Mouse (Mus musculus): Measurements from ENCODE around the gene Atn1. TPM values are rescaled to one million over a fixed set of nuclear protein-coding genes. Genes with fewer than 3 reads are reported as not detected.

The Atn1 gene
- polyA plus RNA-seq, 1 experiment from 2014 or later, result 24.4 TPM

DNA sequence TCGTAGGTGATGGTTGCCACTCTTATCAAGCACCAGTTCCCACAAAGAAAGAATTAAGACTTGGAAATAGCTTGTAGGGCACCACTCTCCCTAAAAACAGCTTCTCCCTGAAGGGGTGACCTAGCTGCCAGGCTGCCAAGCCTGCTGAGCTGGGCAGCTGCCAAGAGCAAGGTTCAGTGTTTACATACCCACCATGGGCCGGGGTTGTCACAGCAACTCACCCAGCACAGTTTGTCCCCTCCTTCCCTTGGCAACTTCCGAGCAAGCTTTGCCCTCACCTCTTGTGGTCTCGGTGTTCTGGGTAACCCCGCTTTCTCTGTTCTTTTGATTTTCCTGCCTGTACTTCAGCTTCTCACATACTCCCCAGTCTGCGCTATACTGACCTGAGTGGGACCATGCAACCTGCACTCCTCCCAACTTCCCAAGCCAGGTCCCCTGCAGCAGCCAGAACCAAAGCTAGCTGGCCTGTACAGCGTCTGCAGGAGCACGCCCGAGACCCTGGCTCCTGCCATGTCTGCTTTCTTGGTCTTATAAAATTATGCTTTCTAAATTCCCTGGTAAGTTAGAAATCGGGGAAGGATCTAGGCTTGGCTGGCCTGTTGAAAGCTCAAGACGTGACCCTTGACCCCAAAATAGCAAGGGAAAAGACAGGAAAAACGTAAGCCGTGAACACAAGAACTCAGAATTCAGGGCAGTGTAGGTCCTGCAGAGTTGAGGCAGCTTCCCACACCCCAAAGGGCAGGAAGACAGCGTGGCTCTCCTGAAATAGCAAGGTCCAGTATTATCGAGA lies 62.0 kb downstream of the Atn1 start:
- ATAC-seq (ENCODE audit: low FRiP score, low TSS enrichment) (no peak), DNase-seq (peak; percentile 62)
- Histone ChIP-seq H3K27ac (replicated peaks; ENCODE audit: low read depth, low read length) (no peak overlapping the region), H3K9ac (replicated peaks; ENCODE audit: low read length) (no peak overlapping the region), H3K4me3 (replicated peaks; ENCODE audit: low read depth, low read length) (no peak overlapping the region), H3K4me1 (ENCODE audit: control insufficient read depth, insufficient read depth, low read length) (no peaks in the 10 kb centered on the region), H3K36me3 (ENCODE audit: control insufficient read depth, insufficient read depth, low read length) (no peaks in the 10 kb centered on the region), H3K27me3 (ENCODE audit: control insufficient read depth, insufficient read depth, low read length) (no peaks in the 10 kb centered on the region), H3K9me3 (ENCODE audit: control insufficient read depth, low read length) (no peaks in the 10 kb centered on the region), H3K4me2 (ENCODE audit: low read length) (no peak overlapping the region)
- WGBS, result 80% methylated on average over 15 of the region's 15 CpGs

GRCm38 (mm10) chr6:124693243-124693981 lies 62.9 kb downstream of the Atn1 start:
- no peaks in the 10 kb centered on the region for H3K9me3 ChIP-seq (ENCODE audit: control insufficient read depth, low read length)
- WGBS, result 89% methylated on average over 15 of the region's 15 CpGs
- H3K4me3 ChIP-seq (replicated peaks; ENCODE audit: low read depth, low read length), result no peak overlapping the region
- ATAC-seq (ENCODE audit: low FRiP score, low TSS enrichment), result no peak
- no peaks in the 10 kb centered on the region for H3K27me3 ChIP-seq (ENCODE audit: control insufficient read depth, insufficient read depth, low read length)
- no peaks in the 10 kb centered on the region for H3K36me3 ChIP-seq (ENCODE audit: control insufficient read depth, insufficient read depth, low read length)
- no peak overlapping the region for H3K27ac ChIP-seq (replicated peaks; ENCODE audit: low read depth, low read length)
- no peaks in the 10 kb centered on the region for H3K4me1 ChIP-seq (ENCODE audit: control insufficient read depth, insufficient read depth, low read length)
- H3K9ac ChIP-seq (replicated peaks; ENCODE audit: low read length), result no peak overlapping the region
- no peak overlapping the region for H3K4me2 ChIP-seq (ENCODE audit: low read length)
- no peak for DNase-seq

MicroRNAs encoded within 50 kb of the gene (microRNA counts, 519-probe panel; counts per million panel counts)
- microRNA mmu-miR-141, result not detected
- microRNA mmu-miR-200c, result not detected

Small RNA genes within 50 kb of the gene (microRNA-seq; reads per million reads assigned to microRNA genes)
- gene Mir141 (2.1 reads per million, percentile 12 among the genes with 10 or more reads in this experiment), gene Mir200c (14.8 reads per million, percentile 37 among the genes with 10 or more reads in this experiment)

Other genes starting within 250 kb of the Atn1 start
- 0.12 TPM in 1 of 2 replicates, not detected in the other for gene C1ra, start 244.1 kb downstream of the Atn1 start, polyA plus RNA-seq (2014; fragmentation: Nextera tagmentation; extraction: Ambion mirVana)
- 0.27 and 0.28 TPM in 2 replicates for gene C1s1, start 214.2 kb downstream of the Atn1 start, polyA plus RNA-seq (2014; fragmentation: Nextera tagmentation; extraction: Ambion mirVana)
- not detected in 2 replicates for gene C1rb, start 186.2 kb downstream of the Atn1 start, polyA plus RNA-seq (2014; fragmentation: Nextera tagmentation; extraction: Ambion mirVana)
- 0.08 TPM in 2 replicates for gene C1s2, start 120.4 kb downstream of the Atn1 start, polyA plus RNA-seq (2014; fragmentation: Nextera tagmentation; extraction: Ambion mirVana)
- 31.9 and 34.6 TPM in 2 replicates for gene Lpcat3, start 93.5 kb downstream of the Atn1 start, polyA plus RNA-seq (2014; fragmentation: Nextera tagmentation; extraction: Ambion mirVana)
- 111 and 120 TPM in 2 replicates for gene Emg1, start 44.3 kb downstream of the Atn1 start, polyA plus RNA-seq (2014; fragmentation: Nextera tagmentation; extraction: Ambion mirVana)
- 249 and 250 TPM in 2 replicates for gene Phb2, start 44.2 kb downstream of the Atn1 start, polyA plus RNA-seq (2014; fragmentation: Nextera tagmentation; extraction: Ambion mirVana)
- 2.1 and 5.6 TPM in 2 replicates for gene Ptpn6, start 17.8 kb downstream of the Atn1 start, polyA plus RNA-seq (2014; fragmentation: Nextera tagmentation; extraction: Ambion mirVana)
- 689 and 844 TPM in 2 replicates for gene Grcc10, start 15.2 kb downstream of the Atn1 start, polyA plus RNA-seq (2014; fragmentation: Nextera tagmentation; extraction: Ambion mirVana)
- gene Gm45234, start 503 bp downstream of the Atn1 start, polyA plus RNA-seq (2014; fragmentation: Nextera tagmentation; extraction: Ambion mirVana), result not detected in 2 replicates
- gene Eno2, start 13.1 kb upstream of the Atn1 start, polyA plus RNA-seq (2014; fragmentation: Nextera tagmentation; extraction: Ambion mirVana), result 64.3 and 83.3 TPM in 2 replicates
- gene Lrrc23, start 23.2 kb upstream of the Atn1 start, polyA plus RNA-seq (2014; fragmentation: Nextera tagmentation; extraction: Ambion mirVana), result 1.4 and 3.2 TPM in 2 replicates
- gene Spsb2, start 52.1 kb upstream of the Atn1 start, polyA plus RNA-seq (2014; fragmentation: Nextera tagmentation; extraction: Ambion mirVana), result 5.9 and 6.3 TPM in 2 replicates
- 343 and 349 TPM in 2 replicates for gene Tpi1, start 57.8 kb upstream of the Atn1 start, polyA plus RNA-seq (2014; fragmentation: Nextera tagmentation; extraction: Ambion mirVana)
- 184 and 191 TPM in 2 replicates for gene Usp5, start 73.0 kb upstream of the Atn1 start, polyA plus RNA-seq (2014; fragmentation: Nextera tagmentation; extraction: Ambion mirVana)
- 25.0 and 43.7 TPM in 2 replicates for gene Cdca3, start 73.0 kb upstream of the Atn1 start, polyA plus RNA-seq (2014; fragmentation: Nextera tagmentation; extraction: Ambion mirVana)
- 1.7 and 4.5 TPM in 2 replicates for gene Gnb3, start 83.8 kb upstream of the Atn1 start, polyA plus RNA-seq (2014; fragmentation: Nextera tagmentation; extraction: Ambion mirVana)
- 13.9 and 15.7 TPM in 2 replicates for gene P3h3, start 101.2 kb upstream of the Atn1 start, polyA plus RNA-seq (2014; fragmentation: Nextera tagmentation; extraction: Ambion mirVana)
- 14.7 and 34.9 TPM in 2 replicates for gene Gpr162, start 107.5 kb upstream of the Atn1 start, polyA plus RNA-seq (2014; fragmentation: Nextera tagmentation; extraction: Ambion mirVana)
- 0.11 and 0.27 TPM in 2 replicates for gene Cd4, start 131.7 kb upstream of the Atn1 start, polyA plus RNA-seq (2014; fragmentation: Nextera tagmentation; extraction: Ambion mirVana)
- gene Lag3, start 155.2 kb upstream of the Atn1 start, polyA plus RNA-seq (2014; fragmentation: Nextera tagmentation; extraction: Ambion mirVana), result 3.3 and 3.5 TPM in 2 replicates
- gene Ptms, start 163.6 kb upstream of the Atn1 start, polyA plus RNA-seq (2014; fragmentation: Nextera tagmentation; extraction: Ambion mirVana), result 749 and 823 TPM in 2 replicates
- 535 and 570 TPM in 2 replicates for gene Mlf2, start 174.9 kb upstream of the Atn1 start, polyA plus RNA-seq (2014; fragmentation: Nextera tagmentation; extraction: Ambion mirVana)
- 85.6 and 85.9 TPM in 2 replicates for gene Cops7a, start 209.0 kb upstream of the Atn1 start, polyA plus RNA-seq (2014; fragmentation: Nextera tagmentation; extraction: Ambion mirVana)
- 43.2 and 57.1 TPM in 2 replicates for gene Pianp, start 240.2 kb upstream of the Atn1 start, polyA plus RNA-seq (2014; fragmentation: Nextera tagmentation; extraction: Ambion mirVana)